Mouse (Mus musculus): ENCODE results near the gene Tssc4.

DNA sequence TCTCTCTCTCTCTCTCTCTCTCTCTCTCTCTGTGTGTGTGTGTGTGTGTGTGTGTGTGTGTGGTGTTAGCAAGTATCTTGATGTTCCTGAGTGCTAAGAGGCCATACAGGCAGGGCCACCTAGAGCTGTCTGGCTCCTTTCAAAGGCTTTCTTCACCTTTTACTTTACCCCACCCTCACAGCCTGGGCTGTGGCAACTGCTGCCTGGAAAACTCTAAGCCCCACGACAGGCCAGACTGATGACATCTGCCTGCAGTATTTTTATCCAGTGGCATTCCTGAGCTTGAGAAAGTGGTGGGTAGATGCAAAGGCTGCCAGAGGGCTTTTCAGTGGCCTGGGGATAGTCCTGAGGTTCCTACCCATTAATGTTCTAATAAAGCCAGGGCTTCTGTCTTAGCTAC is 43.3 kb downstream of the Tssc4 start:
- no peak for TF ChIP-seq POLR2A (IDR thresholded peaks at IDR 0.05; ENCODE audit: borderline replicate concordance, control insufficient read depth, low read depth, low read length)
- TF ChIP-seq CTCF (IDR thresholded peaks at IDR 0.05; ENCODE audit: control insufficient read depth, insufficient read depth, low read length): no peak
